Mouse (Mus musculus): ENCODE measurements around the gene Ttc7b. TPM values are rescaled to one million over a fixed set of nuclear protein-coding genes. Genes with fewer than 3 reads are reported as not detected.

Gene Ttc7b
- total RNA-seq, 2 experiments from 2014 or later: 138 to 139 TPM

DNA sequence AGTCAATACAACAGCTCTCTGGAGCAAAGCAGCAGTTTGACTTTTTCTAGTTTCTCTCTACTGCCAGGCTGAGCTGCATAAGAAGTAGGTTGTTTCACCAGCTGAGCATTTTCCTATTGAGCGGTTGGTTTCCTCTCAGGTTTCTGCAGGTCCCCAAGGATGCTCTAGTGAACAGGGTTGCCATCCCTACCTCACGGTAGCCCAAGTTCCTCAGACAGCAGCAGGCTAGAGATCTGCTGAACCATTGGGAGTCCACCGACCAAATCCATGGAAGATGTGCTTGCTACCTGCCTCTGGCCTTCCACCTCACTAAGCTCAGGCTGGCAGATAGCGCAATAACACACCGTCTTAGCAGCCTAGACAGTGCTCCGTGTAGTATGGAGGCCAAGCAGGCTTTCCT lies 95.6 kb downstream of the Ttc7b start:
- intact Hi-C loops (cut with DNase I): no loop called here
- DNase-seq: no peak

DNA sequence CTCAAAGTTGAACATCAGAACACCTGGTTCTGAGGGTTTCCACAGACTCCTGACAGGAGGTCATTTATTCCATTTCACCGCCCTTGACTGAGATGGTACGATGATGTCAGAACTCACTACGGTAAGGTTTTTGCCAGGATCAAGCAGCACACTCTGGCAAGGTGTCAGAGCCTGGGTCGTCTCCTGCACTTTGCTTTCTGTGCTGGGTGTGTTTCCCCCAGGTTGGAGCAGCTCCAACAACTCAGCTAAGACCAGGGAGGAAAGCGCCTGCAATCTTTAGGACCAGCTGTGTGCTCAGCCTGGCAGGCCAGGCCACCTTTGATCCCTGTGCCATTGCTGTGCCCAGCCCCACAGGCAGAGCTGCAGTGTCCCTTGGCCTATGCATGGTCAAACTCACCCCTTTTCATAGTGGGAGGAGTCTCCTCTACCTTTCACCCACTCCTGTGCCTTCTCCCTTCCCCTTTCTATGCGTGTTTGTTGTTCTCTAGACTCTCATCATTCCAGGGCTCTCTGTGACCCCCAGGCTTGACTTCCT lies 98.3 kb downstream of the Ttc7b start:
- intact Hi-C loops (cut with DNase I): loop anchor here (5.0 kb wide), 1 partner anchor 220 kb away; no protein-coding TSS in a partner anchor
- DNase-seq: no peak

DNA sequence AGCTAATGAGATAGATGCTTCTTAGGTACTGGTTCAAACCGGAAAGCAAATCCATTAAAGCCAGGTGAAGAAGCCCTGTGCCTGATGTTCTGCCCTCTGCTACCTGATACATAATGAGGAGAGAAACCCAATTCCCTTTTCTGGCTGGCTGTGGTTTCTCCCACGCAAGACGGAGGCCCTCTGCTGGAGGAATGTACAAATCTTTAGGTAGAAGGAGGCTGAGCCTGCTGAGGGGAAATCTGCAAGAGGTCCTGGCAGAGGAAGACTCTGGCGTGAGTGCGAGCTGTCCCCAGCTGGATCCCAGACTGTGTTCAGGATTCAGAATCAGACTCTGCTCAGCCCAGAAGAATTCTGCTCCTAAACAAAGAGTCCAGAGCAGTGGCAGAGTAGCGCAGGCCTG lies 99.1 kb downstream of the Ttc7b start:
- DNase-seq: peak in 1 of 2 experiments; percentile 35
- intact Hi-C loops (cut with DNase I): loop anchor here (2.0 to 5.0 kb wide), 2 partner anchors 17 to 219 kb away; no protein-coding TSS in a partner anchor

DNA sequence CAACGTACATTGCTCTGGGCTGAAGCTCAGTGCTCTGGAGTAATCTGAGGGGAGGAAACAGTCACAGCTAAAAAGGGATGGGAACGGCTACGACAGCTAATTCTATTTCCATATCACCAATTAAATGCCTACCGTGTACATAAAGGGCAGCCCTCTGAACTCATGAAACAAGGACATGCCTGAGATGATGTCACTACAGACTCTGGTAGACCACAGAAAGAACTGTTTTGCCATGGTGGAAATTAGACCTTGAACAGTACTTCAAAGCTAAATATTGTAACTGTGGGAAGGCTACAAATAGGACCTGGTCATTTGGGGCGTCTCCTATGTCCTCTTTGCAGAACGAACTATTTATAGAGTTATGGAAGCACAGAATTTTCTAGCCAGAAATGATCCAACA lies 99.7 kb downstream of the Ttc7b start:
- DNase-seq: no peak
- intact Hi-C loops (cut with DNase I): loop anchor here (2.0 to 5.0 kb wide), 2 partner anchors 16 to 219 kb away; no protein-coding TSS in a partner anchor

DNA sequence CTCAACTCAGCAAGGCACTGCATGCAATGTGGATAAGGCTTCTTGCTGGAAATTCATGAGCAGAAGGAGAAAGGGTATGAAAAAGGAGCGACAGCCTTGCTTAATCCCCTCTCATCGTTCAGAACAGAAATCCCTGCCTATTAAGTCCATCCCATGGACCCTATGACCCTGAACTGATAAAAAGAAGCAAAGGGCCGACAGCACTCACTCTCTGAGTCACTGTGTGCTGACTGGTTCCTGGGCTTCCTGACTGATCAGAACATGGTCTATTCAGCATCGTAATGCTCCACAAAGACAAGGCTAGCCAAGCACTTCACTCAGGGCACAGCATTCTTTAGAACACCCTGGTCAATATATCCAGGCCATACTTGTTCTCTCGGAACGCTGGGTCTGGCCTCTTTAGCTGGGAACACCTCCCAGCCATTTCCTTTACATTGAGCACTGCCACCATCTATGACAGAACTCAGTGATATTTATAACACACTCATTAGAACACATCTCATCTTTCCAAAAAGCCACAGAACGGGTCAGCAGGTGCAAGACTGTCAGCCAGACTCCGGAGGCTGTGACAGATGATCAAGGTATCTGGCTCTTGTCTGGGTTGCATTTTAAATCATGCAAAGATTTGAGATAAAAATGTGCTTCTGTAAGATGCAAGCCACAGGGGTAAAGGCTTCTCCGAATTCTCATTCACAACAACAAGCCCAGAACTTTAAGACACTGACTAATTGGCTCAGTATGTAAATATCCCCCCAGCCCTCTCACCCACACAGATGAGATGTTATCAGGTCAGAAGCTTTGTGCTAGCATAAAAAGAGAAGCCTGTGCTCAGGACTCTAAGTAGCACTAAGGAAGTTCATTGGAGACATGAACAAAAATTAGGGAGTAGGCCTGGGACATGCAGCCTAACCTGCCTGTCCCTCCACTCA lies 100.4 kb downstream of the Ttc7b start:
- intact Hi-C loops (cut with DNase I): loop anchor here (2.0 to 5.0 kb wide), 2 partner anchors 15 to 218 kb away; no protein-coding TSS in a partner anchor
- no peak for DNase-seq

DNA sequence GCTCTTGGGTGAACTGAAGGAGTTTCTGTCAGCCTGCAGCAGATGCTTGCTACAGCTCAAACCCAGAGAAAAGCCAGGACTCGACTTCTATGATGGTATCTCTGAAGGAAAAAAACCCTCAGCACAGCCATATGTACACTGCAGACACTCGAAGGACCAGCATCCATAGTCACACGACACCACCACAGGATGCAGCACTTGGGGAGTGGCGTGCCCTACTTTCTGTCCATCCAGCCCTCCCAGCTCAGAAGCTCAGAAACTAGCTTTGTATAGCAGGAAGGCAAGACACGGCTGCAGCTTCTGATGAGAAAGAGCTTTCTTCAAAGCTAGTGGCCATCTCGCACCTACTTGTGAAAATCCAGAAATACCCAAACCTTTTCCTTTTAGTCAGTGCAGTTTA lies 104.8 kb downstream of the Ttc7b start:
- intact Hi-C loops (cut with DNase I): no loop called here
- no peak for DNase-seq

DNA sequence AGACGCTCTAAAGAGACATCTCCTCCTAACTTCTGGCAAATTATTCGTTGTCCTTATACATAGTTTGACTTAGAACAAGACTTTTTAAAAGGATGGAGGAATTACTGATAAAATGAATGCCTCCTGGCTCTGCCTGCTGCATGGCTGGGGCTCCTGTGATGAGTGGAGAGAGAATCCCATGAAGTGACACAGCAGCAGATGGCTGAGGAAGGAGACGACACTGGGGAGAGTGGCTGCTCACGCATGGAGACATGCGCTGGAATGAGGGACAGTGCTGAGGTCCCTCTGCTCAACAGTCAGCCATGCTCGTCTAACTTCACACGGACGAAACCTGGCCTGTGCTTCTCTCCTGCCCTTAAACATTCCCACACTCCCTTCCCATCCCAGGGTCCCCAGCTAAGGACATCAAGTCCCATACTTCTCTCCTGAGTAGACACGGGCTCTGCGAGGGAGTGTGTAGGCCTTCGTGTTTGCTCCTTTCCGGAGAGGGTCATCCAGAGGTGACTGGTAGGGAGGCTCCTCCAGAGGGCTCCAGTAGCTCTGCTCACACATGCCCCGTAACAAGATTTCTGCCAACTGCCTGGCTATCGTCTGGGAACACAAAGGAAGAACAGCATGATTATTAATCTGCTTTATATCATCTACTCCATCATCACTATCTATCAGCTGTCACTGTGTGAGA lies 105.8 kb downstream of the Ttc7b start:
- DNase-seq: no peak
- intact Hi-C loops (cut with DNase I): no loop called here

DNA sequence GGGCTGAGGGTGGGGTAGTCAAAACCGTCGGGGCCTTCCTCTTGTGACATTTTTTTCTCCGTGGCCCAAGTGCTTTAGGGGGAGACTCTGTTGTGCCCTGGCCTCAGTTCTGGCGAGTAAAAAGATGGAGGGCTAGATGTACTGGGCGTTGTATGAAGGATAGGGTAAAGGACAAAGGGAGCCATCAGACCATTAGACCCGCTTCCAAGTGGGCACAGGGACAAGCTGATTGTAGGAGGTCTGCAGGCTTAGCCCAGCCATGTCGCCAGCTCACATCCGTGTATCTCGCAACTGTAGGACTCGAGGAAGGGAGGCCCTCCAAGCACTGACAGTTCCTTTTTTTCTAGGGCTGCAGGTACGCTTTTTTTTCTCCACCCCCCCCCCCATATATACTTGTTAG lies 111.9 kb downstream of the Ttc7b start:
- intact Hi-C loops (cut with DNase I): no loop called here
- no peak for DNase-seq

DNA sequence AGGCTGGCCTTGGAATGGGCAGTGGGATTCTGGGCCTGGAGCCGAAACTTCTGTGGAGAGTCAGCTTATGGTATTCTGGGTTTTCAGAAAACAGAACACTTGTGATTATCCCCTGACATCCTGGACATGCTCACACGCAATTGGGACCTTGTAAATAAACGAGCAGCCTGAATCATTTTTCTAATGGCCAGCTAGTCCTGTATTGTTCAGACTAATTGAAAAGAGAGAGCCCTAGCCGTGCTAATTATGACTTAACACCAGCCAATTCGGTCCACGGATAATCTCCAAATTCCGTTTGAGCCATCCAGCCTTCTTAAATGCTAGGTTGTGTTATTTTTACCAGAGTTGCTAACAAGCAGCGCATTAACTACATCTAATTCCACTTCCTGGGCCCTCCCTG lies 112.5 kb downstream of the Ttc7b start:
- intact Hi-C loops (cut with DNase I): no loop called here
- no peak for DNase-seq

DNA sequence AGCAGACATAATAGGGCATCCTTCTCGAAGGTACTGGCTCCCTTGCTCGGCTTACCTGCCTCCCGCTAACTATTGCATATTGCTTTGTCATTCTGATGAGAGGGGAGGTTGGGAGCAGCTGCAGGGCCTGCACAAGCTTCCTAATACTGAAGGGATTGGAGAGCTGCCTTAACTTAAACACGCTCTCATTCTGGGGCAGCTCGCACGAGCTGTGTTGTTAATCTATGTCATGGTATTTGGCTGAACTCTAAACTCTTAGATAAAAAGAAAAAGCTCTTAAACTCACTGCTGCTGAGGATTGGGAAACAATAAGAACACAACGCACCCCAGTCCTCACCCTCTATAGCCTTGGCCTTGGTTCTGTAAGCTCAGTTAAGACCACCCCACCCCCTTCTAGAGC lies 113.3 kb downstream of the Ttc7b start:
- no peak for DNase-seq
- intact Hi-C loops (cut with DNase I): no loop called here

DNA sequence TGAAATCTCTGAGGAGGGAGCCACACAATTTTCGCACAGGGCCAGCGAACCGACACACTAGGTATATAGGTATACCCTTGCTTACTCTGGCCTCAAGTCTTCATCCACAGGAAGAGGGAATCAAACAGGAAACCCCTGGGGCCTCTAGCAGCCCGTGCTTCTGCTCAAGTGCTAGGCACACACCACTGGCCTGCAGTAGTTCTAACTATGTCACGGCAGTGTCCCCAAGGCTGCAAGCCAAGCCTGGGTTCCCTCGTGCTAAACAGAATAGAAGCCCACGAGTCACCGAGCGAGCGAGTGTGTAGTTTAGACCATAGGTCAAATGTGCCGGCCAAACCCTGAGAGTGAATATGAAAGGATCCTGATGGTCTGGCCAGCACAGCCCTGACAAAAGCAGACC lies 114.5 kb downstream of the Ttc7b start:
- intact Hi-C loops (cut with DNase I): no loop called here
- DNase-seq: no peak

DNA sequence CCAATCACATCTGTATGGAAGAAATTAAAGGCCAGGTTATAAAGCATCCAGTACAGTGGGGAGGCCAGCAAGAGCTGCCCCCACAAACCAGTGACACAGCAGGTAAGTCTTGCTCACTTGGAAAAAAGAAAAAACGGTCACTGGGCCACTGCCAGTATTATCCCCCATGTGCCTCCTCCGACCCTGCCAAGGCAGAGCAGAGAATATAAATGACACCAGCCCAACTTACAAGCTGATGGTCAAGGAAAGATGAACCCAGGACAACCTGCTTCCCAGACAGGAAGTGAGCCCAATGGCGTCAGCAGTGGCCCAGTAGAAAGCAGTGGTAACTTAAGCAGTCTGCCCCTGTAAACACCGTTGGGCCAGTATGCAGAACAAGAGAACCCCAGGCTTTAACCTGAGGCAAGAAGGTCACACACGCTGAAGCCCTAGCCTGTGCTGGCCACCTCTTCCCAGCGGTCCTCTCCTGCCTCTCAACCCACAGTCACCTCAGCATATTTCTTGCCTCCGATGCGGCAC lies 115.1 kb downstream of the Ttc7b start:
- DNase-seq: peak in 1 of 2 experiments; percentile 37
- intact Hi-C loops (cut with DNase I): loop anchor here (2.0 kb wide), 1 partner anchor 15 kb away; no protein-coding TSS in a partner anchor

DNA sequence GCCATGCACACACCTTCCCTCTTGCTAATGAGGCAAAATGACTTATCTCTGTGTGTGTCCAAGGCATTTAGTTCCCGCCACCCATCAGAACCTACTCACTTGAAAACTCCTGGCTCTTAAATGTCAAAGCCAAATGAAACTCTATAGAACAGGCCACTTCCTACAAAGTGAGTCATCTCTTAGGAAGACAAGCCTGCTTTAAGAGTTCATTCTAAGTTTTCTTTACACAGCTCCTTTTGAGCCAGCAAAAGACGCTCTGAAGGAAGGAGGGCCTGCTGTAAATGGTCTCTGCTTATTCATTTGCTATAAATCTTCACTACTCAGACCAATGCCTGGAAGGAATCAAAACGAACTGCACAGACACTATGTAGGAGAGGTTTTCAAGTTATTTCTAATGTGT lies 116.2 kb downstream of the Ttc7b start:
- intact Hi-C loops (cut with DNase I): loop anchor here (2.0 kb wide), 1 partner anchor 16 kb away; no protein-coding TSS in a partner anchor
- DNase-seq: no peak

DNA sequence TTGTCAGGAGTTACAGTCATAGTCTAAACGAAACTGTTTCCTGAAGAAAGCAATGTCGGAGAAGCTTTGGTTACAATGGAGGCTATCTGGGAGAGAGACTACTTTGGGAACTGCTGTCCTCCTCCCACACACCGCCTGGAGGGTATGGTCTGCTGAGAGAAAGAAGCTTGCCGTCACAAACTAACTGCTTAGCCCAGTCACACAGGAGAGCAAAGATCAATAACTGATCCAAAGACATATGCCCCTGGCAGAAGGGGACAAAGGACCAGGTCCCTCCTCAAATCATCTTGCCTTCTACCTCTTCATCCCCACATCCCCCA lies 117.7 kb downstream of the Ttc7b start:
- DNase-seq: no peak
- intact Hi-C loops (cut with DNase I): no loop called here

DNA sequence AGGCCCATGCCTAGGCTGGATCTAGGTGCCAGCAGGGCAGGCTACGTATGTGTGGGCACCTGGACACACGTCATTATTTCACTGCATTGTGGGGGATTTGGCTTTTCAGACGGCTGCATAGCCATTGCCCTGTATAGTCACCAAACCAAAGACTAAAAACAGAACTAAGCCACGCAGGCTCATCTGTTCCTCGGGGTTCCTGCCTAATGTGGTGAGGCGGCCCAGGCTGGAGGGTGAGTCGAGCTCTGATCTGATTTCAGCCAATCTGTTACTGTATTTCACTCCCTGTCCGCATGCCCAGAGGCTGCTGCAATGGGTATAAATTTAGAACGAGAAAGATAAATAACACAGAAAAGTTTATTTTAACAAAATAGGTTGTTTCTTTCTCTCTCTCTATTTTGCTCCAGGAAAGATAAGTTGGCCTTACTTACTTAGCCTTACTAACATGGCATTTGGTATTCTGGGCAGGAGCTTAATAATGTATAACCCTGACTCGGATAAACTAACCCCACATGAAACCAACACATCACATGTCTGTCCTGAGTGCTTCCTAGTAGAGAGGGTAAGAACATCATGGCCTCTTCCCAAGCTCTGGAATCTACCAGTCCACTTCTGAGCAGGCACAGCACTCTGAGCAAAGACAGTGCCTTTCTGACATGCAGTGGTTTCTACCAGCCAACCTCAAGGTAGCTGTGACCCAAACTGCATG lies 118.2 kb downstream of the Ttc7b start:
- DNase-seq: peak in 1 of 2 experiments; percentile 39
- intact Hi-C loops (cut with DNase I): no loop called here

DNA sequence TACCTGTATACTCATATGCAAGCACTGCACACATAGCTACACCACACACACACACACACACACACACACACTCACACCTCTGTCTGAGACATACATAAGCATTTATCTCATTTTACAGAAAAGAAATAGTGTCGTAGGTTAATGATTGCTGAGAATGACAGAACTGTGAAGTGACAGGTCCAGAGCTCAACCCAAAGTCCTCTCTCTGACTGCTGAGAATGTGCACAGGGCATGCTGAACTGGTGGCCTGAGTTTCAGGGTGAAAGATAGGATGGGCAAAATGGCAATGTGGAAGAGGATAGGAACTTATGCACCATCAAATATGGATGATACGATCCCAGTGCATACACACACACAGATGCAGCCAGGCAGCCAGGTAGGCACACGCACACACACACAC lies 120.5 kb downstream of the Ttc7b start:
- intact Hi-C loops (cut with DNase I): no loop called here
- no peak for DNase-seq

DNA sequence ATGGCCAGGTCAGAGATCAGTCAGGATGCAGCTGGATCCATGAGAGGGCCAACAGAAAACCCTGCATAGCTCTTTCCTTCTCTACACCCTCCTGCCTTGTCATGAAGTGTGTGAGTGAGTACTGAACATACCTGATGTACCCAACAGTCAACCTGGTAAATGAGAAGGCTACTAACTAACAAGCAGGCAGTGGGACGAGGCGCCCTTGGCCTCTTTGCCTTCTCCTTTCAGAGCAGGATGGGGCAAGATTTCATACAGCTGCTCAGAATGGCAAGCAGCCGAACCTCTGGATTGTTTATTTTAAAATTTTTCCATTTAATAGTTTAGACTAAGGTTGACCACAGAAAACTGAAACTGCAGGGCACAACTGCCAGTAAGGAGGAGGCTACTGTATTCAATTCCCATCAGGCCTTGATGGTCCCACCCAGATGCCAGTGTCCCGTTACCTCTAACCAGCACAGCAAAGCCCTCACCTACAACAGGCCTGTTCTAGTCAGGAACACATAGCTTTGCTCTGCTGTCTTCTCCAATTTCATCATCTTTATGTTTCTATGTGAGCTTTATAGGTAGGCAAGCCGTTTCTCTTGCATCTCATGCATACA lies 121.4 kb downstream of the Ttc7b start:
- intact Hi-C loops (cut with DNase I): no loop called here
- no peak for DNase-seq

DNA sequence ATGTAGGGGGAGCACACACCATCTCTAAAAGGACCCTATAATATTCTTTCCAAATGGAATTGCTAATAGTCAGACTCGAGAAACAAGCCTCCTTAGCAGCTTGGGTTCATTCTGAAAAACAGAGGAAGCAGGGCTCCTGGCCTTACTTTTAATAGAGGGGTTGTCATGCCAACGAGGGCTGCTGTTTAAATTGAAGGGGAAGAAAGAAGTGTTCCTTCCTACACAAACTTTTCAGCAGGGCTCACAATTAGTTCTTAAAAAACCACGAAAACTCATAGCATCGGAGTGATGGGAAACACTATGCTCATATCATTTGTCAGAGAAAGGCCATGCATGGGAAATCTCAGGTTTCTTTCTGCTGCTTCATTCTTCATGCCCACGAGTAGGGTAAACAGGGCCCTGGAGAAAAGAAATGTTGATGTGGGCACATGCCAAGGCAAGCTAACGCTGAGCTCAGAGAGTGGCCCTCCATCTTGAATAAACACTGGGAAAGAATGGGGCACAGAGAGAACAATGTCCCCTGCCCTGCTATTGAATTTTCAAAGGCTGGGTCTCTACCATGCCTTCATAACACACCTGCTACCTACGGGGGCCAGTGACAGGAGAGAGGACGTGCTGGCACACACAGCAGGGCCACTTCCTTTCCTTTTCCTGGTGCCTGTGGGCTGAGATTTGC lies 122.2 kb downstream of the Ttc7b start:
- no peak for DNase-seq
- intact Hi-C loops (cut with DNase I): no loop called here

DNA sequence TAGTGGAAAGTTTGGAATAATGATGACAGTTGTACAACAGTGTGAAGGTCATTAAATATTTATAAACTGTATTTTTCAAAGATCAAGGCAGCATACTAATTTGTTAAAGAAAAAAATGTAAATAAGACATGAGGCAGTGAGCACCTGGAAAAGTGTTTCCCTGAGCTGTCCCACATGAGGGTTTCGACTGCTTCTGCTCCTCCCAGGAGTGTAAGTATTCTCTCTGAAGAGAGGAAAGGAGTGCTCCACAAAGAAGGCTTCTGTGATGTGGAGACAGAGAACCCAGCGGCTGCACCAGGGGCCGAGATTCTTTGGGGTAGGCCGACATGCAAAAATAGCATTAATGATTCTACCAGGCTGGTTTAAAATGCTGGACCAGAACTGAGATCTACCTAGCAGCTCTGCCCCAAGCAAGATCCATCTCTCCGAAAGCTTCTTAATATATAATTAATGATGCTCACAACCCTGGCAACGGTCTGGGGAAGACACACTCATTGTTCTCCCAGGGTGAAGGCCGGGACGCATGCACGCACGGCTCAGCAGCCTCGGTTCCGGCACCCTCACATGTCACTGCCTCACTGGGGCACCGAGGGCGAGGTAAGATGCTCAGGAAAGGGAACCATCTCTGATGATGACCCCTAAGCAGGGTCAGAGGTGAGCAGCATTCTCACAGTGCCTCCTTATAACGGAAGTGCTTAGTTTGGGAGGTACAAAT lies 123.0 kb downstream of the Ttc7b start:
- intact Hi-C loops (cut with DNase I): no loop called here
- no peak for DNase-seq
